Mouse (Mus musculus) c-Kit-negative CD71-positive TER-119-positive erythroid progenitor cells, embryonic 14.5 days (primary cell): ENCODE measurements around the gene 7530416G11Rik.

Experiments used
- DNase-seq: peaks from one replicate; pipeline ENCODE4 v3.0.0-alpha.2; 2013; ENCODE audit warnings: low read depth, low spot score

7530416G11Rik gene

DNA sequence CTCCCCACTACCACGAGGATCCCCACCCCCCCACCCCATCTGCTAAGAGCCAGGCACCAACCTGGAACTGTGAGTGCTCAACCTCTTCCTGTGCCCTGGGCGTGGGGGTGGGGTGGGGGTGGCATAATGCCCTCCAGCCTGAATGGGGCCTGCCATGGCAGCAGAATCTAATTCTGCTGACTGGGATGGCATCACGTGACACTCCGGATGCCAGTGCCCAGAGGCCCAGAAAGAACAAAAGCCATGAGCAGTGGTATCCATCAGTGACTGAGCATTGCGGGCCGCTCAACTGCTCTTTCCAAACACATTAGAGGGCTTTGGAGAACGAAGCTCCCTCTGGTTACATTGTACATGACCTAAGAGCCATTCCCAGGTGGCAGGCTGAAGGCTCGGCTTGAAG, at the start of gene 7530416G11Rik:
Gene 7530416G11Rik, minus strand, starts transcription at position 101 of the 400 bp plus-strand sequence.
- DNase-seq: no peak

DNA sequence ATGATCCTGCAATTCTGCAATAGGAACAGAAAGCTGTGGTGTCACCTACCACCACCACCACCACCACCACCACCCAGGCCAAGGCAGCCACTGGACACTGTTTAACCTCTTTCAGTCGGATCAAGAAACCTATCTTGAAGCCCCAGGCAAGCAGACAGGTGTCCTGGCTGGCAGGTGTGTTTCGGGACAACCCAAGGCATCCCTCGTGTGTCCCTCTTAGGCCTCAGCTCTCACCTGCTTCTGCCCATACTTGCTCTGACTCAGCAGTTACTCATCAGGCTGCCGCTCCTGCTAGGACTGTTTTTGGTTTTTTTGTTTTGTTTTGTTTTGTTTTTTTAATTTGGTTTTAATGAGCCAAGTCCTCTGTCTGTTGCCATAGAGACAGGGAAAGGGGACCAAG, 43.5 kb upstream of the 7530416G11Rik start:
- no peak for DNase-seq

- no peak for DNase-seq
Observed at GRCm38 (mm10) chr15:85545369-85545768, 42.3 kb upstream of the 7530416G11Rik start.

DNA sequence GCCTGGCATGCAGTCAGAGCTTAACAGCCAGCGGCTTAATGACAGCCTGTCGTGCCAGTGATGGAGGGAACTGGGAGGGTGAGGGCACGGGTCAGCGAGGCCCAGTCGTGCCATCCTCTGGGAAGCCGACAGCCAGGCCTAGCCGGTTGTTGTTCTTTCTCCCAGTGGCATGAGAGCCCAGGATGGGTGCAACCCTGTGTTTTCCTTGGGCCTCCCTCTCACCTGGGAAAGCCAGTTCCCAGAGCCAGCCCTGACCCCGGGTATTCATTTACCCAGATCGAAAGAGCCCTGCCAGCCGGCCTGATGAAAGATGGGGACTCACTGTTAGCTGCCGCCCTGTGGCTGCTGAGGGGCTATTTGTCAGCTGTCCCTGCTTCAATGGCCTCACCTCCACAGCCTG, 35.1 kb upstream of the 7530416G11Rik start:
- DNase-seq: no peak

- no peak for DNase-seq
Observed at GRCm38 (mm10) chr15:85537151-85537550, 34.1 kb upstream of the 7530416G11Rik start.

DNA sequence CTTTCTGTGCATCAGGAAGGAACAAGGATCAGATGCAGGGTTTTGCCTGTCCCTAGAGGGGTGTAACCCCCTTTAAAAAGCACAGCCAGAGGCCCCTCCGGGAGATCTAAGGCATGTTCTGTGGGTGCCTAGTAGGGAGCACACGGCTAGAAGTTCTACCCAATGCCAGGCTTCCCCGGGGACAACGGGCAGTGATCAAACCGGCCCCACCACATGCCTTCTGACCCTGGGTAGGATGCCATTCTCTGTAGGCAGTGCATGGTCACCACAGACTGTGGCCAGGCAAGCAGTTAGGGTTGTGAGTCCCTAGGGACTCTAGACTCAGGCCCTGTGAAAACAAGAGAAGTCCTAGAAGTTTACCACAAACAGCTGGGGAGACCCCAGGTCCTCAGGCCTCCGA, 31.6 kb upstream of the 7530416G11Rik start:
- DNase-seq: no peak

- no peak for DNase-seq
Observed at GRCm38 (mm10) chr15:85534215-85534614, 31.2 kb upstream of the 7530416G11Rik start.

GRCm38 (mm10) chr15:85532063-85532462, 29.0 kb upstream of the 7530416G11Rik start:
- DNase-seq: no peak

DNA sequence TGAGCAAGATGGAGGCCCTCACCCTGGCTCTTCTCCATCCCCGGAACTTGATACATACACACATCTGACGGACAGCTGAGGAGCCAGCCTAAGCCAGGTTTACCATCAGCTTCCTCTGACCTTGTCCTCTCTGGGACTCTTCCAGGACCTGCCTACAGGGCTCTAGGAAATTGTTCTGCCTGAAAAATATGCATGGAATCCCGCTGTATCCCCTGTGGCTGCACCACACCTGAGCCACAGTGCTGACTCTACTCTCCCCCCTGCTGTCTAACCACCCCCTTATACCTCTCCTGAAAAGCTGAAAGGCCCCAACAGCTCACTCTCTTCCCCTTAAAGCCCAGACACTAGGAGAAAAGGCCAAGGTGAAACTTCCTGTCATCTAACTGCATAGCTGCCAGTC, 26.9 kb upstream of the 7530416G11Rik start:
- no peak for DNase-seq

- DNase-seq: no peak
Observed at GRCm38 (mm10) chr15:85524404-85524950, 21.4 kb upstream of the 7530416G11Rik start.

- DNase-seq: no peak
Observed at GRCm38 (mm10) chr15:85523173-85523991, 20.4 kb upstream of the 7530416G11Rik start.

DNA sequence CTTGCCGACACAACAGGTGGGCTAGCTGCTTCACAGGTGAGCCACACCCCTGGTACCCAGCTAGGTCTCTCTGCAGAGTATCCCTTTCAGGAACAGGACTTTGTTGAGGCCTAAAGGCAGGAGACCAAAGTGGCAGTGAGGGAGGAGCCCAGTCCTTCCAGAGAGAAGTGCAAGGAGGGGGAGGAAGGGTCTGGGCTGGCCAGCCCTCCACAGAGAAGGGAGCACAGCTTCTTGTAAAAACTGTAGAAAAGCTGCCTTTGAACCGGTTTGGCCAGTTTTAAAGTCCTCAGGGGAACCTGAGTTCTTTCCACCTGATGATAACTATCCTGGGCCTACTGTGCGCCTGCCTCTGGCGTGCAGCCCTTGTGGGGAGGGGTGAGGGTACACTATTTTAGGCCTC, 16.4 kb upstream of the 7530416G11Rik start:
- DNase-seq: no peak

GRCm38 (mm10) chr15:85507370-85508014, 4.5 kb upstream of the 7530416G11Rik start:
- DNase-seq: no peak

DNA sequence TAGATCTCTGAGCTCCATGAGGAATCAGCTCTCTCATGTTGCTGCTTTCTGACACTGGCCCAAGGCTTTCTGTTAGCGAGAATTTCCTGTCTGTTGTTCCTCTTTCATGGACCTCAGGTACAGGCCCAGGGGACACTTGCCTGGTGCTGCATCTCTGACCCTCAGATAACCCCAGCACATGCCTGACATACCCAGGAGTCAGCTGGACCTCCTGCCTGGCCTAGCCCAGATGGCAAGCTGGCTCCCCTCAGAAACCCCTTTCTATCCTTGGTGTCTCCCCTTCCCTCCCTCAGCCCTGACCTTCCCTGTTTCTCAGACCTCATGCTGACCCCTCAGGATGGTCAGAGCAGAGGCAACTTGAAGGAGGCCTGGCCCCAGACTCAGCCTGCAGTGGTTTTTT, 3.7 kb upstream of the 7530416G11Rik start:
- no peak for DNase-seq

GRCm38 (mm10) chr15:85505118-85505925, 2.3 kb upstream of the 7530416G11Rik start:
- DNase-seq: no peak

DNA sequence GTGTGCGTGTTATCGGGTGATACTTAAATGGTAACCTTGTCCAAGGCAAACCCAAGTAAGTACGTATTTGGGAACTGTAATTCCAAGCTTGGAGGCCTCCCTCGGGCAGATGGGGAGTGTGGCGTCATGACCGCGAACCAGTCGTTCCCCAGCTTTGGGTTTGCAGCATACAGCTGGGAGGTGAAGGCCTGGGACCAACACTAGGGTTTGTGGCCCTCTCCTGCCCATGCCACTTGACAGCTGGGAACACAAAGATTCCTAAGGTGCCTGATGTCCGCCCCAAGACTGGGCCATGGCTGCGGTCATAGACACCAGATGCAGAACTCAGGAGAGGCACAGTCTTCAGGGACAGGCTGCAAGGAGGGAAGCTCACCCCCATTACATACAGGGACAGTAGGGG, 2.8 kb downstream of the 7530416G11Rik start:
- no peak for DNase-seq

- DNase-seq: no peak
Observed at GRCm38 (mm10) chr15:85497981-85498475, 5.0 kb downstream of the 7530416G11Rik start.

DNA sequence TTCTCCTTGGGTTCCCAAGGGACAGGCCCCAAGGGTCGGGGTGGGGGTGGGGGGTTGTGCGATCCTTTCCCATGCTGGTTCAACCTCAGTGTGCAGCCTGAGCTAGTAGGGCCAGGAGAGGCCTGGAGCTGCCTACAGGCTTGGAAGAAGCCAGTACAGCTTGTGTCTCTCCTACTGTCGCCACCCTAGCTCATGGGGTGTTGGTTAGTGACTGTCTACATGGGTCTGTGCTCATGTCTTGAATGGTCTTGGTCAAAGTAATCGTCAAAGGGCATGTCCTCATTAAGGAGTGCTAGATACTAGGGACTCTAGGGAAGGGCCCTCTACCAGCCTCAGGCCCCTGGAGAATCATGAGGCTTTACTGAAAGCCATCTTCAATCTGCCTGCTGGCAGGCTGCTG, 5.5 kb downstream of the 7530416G11Rik start:
- no peak for DNase-seq

DNA sequence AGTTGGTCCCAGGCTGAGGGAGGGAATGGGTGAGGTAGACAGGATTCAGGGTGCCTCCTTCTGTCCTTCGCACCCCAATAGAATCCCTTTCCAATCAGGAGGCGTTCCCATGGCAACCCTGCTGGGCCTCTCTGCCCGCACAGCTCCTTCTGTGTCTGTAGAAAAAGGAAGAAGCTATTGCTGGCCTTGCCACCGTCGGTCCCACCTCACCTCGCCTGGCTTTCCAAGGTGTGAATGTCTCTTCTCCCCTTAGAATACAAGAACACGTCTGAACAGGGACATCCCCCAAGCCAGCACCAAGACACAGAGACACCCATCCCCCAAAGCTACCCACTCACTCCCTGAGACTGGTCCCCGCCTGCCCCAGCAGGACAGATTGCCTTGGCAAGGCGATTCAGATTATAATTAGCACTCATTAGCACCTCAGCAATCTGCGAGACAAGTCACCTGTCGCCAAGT, 8.8 kb downstream of the 7530416G11Rik start:
- DNase-seq: no peak

DNA sequence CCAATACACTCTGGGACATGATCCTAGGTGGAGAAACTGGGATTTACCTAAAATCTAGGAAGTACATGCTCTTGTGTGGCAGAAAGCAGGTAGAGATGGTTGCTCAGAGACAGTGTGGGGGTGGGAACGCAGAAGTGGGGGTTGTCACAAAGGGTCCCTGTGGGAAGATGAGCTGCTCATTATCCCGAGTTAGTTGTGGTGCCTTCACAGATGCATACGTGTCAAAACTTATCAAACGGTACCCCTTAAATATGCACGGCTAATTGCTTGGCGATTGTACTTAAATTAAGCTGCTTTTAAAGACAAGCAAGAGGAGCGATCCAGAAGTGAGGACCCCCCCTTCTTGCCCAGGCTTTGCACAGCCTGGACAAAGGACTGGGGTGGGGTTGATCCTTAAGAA, 13.3 kb downstream of the 7530416G11Rik start:
- no peak for DNase-seq

GRCm38 (mm10) chr15:85488900-85489299, 14.1 kb downstream of the 7530416G11Rik start:
- DNase-seq: no peak

- no peak for DNase-seq
Observed at GRCm38 (mm10) chr15:85480630-85481029, 22.4 kb downstream of the 7530416G11Rik start.
